Mouse (Mus musculus): Measurements from ENCODE around the gene Traf2. TPM values are rescaled to one million over a fixed set of nuclear protein-coding genes. Genes with fewer than 3 reads are reported as not detected.

Traf2 gene
- total and polyA plus RNA-seq, 3 experiments = 10.8 to 15.8 (median 13.5) TPM

DNA sequence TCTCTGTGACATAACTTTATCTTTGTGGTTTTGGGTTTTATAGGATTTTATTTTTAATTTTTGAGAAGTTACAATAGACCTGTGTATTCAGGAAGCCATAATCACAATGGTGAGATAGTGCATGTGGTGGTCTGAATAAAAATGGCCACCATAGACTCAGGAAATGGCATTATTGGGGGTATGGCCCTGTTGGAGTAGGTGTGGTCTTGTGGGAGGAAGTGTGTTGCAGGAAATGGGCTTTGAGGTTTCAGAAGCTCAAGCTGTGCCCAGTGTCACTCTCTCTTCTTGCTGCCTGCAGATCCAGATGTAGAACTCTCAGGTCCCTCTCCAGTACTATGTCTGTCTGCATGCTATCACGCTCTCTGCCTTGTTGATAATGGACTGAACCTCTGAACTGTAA, 66.2 kb downstream of the Traf2 start:
- Histone ChIP-seq H3K9ac (ENCODE audit: low read depth, low read length) (no peak overlapping the region), H3K27me3 (ENCODE audit: control insufficient read depth, insufficient read depth, low read length) (no peaks in the 10 kb centered on the region), H3K27ac (no peak overlapping the region), H3K36me3 (ENCODE audit: control insufficient read depth, insufficient read depth, low read length) (no peaks in the 10 kb centered on the region), H3K79me2 (replicated peaks; ENCODE audit: control insufficient read depth, insufficient read depth, low read length) (no peaks in the 10 kb centered on the region), H3K4me3 (no peak overlapping the region), H3K4me1 (ENCODE audit: control insufficient read depth, insufficient read depth, low read length) (peaks cover 5% of the 10 kb centered on the region; the same call in 1 of the 2 replicates)
- intact Hi-C loops (cut with DNase I) = no loop called here
- 82% methylated on average over 1 of the region's 1 CpGs for WGBS
- TF ChIP-seq EP300 (IDR thresholded peaks at IDR 0.05; ENCODE audit: insufficient read depth, low read depth, low read length) (no peak), CTCF (IDR thresholded peaks at IDR 0.05) (no peak), POLR2A (IDR thresholded peaks at IDR 0.05; ENCODE audit: insufficient read depth, low read depth, low read length) (no peak)
- no peak for DNase-seq

DNA sequence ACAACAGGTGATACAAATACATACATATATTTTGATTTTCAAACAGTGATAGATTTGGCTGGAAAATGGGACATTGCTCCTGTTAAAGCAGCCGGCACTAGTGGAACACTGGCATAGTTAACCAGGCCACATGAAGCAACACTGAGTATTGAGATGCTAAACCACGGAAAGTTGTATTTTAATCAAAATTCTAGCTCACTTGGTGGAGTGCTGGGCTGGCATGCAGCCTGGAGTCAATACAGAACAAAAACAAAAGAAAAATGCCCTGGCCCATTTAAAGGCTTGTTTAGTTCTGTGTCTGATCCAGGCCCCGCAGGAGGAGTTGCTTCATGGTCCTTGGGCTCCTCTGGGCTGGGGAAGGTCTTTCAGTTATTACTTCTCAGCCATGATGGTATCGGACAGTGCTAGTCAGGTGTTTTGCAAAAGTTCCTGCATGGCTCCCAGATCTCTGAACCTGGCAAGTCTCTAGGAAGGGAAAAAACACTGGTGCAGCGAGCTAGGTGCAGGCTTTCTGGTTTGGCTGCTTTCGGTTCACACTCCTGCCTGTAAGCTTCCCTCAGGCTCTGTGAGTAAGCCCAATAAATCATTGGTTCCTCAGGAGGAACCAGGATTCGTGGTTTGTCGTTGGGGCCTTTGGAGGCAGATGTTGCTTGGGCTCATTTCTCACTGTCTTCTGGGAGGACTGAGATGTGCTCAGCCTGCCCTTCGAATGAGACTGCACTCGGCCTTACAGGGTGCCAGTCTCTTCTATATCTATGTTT, 67.0 kb downstream of the Traf2 start:
- Histone ChIP-seq H3K27me3 (ENCODE audit: control insufficient read depth, insufficient read depth, low read length) (no peaks in the 10 kb centered on the region), H3K27ac (no peak overlapping the region), H3K9ac (ENCODE audit: low read depth, low read length) (no peak overlapping the region), H3K4me1 (ENCODE audit: control insufficient read depth, insufficient read depth, low read length) (peaks cover 5% of the 10 kb centered on the region; the same call in 1 of the 2 replicates), H3K36me3 (ENCODE audit: control insufficient read depth, insufficient read depth, low read length) (no peaks in the 10 kb centered on the region), H3K4me3 (no peak overlapping the region), H3K79me2 (replicated peaks; ENCODE audit: control insufficient read depth, insufficient read depth, low read length) (no peaks in the 10 kb centered on the region)
- no peak for DNase-seq
- intact Hi-C loops (cut with DNase I) = no loop called here
- TF ChIP-seq CTCF (IDR thresholded peaks at IDR 0.05) (no peak), POLR2A (IDR thresholded peaks at IDR 0.05; ENCODE audit: insufficient read depth, low read depth, low read length) (no peak), EP300 (IDR thresholded peaks at IDR 0.05; ENCODE audit: insufficient read depth, low read depth, low read length) (no peak)
- WGBS = 68% methylated on average over 10 of the region's 10 CpGs

DNA sequence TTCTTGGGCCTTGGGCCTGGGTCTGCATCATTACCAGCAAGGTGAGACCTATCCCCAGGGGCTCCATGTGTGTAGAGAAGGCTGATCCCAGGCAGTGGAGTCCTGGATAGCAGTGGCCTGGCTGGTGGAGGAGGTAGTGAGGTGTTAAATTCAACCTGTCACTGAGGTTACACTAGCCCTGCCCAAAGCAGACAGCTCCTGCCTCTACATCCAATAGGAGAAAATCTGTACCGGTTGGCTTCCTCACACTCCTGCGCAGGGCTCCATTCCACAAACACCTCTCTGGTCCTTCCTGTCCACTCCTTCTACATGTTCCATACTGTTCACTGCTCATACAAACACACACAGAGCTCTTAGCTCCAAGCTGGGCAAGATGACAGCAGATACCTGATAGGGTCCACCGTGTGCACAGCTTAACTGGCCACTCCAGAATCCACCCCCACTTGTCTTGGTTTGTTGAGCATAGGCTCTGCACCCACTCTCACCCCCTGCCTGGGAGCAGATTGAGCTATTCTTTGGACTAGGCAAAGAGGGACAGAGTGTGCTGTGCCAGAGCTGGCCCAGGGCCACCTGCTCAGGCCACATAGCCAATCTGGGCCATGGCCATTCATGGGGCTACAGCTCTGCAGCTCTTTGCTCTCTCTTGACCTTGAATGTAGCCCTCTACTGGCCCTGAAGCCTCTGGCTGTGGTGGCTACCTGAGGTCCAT, 68.6 kb downstream of the Traf2 start:
- Histone ChIP-seq H3K4me1 (ENCODE audit: control insufficient read depth, insufficient read depth, low read length) (peaks cover 5% of the 10 kb centered on the region; the same call in 1 of the 2 replicates), H3K9ac (ENCODE audit: low read depth, low read length) (no peak overlapping the region), H3K4me3 (no peak overlapping the region), H3K79me2 (replicated peaks; ENCODE audit: control insufficient read depth, insufficient read depth, low read length) (no peaks in the 10 kb centered on the region), H3K27me3 (ENCODE audit: control insufficient read depth, insufficient read depth, low read length) (no peaks in the 10 kb centered on the region), H3K36me3 (ENCODE audit: control insufficient read depth, insufficient read depth, low read length) (no peaks in the 10 kb centered on the region), H3K27ac (peak overlapping the region; percentile 43)
- peak; percentile 60 to 68 for DNase-seq
- WGBS = 76% methylated on average over 3 of the region's 3 CpGs
- TF ChIP-seq POLR2A (IDR thresholded peaks at IDR 0.05; ENCODE audit: insufficient read depth, low read depth, low read length) = no peak
- peak; percentile 19; the same call in 1 of the 2 replicates for TF ChIP-seq CTCF (IDR thresholded peaks at IDR 0.05)
- peak; percentile 85 for TF ChIP-seq EP300 (IDR thresholded peaks at IDR 0.05; ENCODE audit: insufficient read depth, low read depth, low read length)
- intact Hi-C loops (cut with DNase I) = no loop called here

DNA sequence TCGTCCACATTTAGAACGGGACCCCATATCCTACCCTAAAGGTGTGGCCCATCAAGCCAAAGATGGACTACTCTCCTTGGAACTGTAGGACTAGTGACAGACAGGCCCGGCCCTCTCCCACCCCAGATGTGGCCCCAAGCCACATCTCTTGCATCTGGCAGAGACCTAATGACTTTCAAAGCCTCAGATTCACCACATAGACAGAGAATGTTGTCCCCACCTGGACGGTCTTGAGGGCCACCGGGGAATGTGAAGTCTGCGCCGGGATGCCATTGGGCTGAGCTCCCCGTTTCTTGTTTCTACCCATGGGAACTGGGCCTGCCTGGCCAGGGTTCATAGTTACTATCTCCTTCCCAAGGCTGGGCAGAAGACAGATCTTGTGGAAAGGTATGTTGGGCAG, 69.2 kb downstream of the Traf2 start:
- no peak for DNase-seq
- intact Hi-C loops (cut with DNase I) = no loop called here
- no peaks in the 10 kb centered on the region for H3K27me3 ChIP-seq (ENCODE audit: control insufficient read depth, insufficient read depth, low read length)
- H3K79me2 ChIP-seq (replicated peaks; ENCODE audit: control insufficient read depth, insufficient read depth, low read length) = no peaks in the 10 kb centered on the region
- no peak overlapping the region for H3K4me3 ChIP-seq
- H3K27ac ChIP-seq = no peak overlapping the region
- WGBS = 84% methylated on average over 8 of the region's 8 CpGs
- no peaks in the 10 kb centered on the region for H3K36me3 ChIP-seq (ENCODE audit: control insufficient read depth, insufficient read depth, low read length)
- peaks cover 5% of the 10 kb centered on the region; the same call in 1 of the 2 replicates for H3K4me1 ChIP-seq (ENCODE audit: control insufficient read depth, insufficient read depth, low read length)
- H3K9ac ChIP-seq (ENCODE audit: low read depth, low read length) = no peak overlapping the region
- no peak for TF ChIP-seq EP300 (IDR thresholded peaks at IDR 0.05; ENCODE audit: insufficient read depth, low read depth, low read length)
- no peak for TF ChIP-seq POLR2A (IDR thresholded peaks at IDR 0.05; ENCODE audit: insufficient read depth, low read depth, low read length)
- no peak for TF ChIP-seq CTCF (IDR thresholded peaks at IDR 0.05)

DNA sequence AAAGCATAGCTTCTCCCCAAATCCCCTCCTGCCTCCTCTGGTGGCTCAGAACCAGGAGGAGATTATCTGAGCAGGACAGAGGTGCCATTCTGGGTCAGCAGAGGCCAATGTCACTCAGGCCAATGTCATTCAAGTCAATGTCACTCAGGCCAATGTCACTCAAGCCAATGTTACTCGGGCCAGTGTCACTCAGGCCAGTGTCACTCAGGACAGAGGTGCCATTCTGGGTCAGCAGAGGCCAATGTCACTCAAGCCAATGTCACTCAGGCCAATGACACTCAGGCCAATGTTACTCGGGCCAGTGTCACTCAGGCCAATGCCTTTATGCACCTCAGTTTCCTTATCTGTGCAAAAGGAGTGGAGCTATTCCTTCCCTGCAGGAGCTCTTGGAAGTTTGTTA, 74.2 kb downstream of the Traf2 start:
- no peaks in the 10 kb centered on the region for H3K27me3 ChIP-seq (ENCODE audit: control insufficient read depth, insufficient read depth, low read length)
- WGBS = 73% methylated on average over 2 of the region's 2 CpGs
- no peak overlapping the region for H3K27ac ChIP-seq
- intact Hi-C loops (cut with DNase I) = no loop called here
- TF ChIP-seq CTCF (IDR thresholded peaks at IDR 0.05) (no peak), POLR2A (IDR thresholded peaks at IDR 0.05; ENCODE audit: insufficient read depth, low read depth, low read length) (no peak), EP300 (IDR thresholded peaks at IDR 0.05; ENCODE audit: insufficient read depth, low read depth, low read length) (no peak)
- no peak for DNase-seq
- no peak overlapping the region for H3K9ac ChIP-seq (ENCODE audit: low read depth, low read length)
- H3K4me1 ChIP-seq (ENCODE audit: control insufficient read depth, insufficient read depth, low read length) = no peaks in the 10 kb centered on the region; the same call in 1 of the 2 replicates
- no peaks in the 10 kb centered on the region for H3K36me3 ChIP-seq (ENCODE audit: control insufficient read depth, insufficient read depth, low read length)
- no peaks in the 10 kb centered on the region for H3K79me2 ChIP-seq (replicated peaks; ENCODE audit: control insufficient read depth, insufficient read depth, low read length)
- no peak overlapping the region for H3K4me3 ChIP-seq

- H3K4me3 ChIP-seq = no peak within 1 kb of the TSS; the same call in 1 of the 2 replicates
- no peak for DNase-seq
- peak within 1 kb of the TSS; percentile 64 for H3K27ac ChIP-seq
- no peaks in the 10 kb centered on the region for H3K27me3 ChIP-seq (ENCODE audit: control insufficient read depth, insufficient read depth, low read length)
- peak within 1 kb of the TSS; percentile 27; the same call in 1 of the 2 replicates for H3K9ac ChIP-seq (ENCODE audit: low read depth, low read length)
- H3K79me2 ChIP-seq (replicated peaks; ENCODE audit: control insufficient read depth, insufficient read depth, low read length) = no peaks in the 10 kb centered on the region
- 37% methylated on average over 6 of the region's 6 CpGs for WGBS
- TF ChIP-seq EP300 (IDR thresholded peaks at IDR 0.05; ENCODE audit: insufficient read depth, low read depth, low read length) (peak; percentile 90), CTCF (IDR thresholded peaks at IDR 0.05) (no peak)
- H3K4me1 ChIP-seq (ENCODE audit: control insufficient read depth, insufficient read depth, low read length) = no peaks in the 10 kb centered on the region; the same call in 1 of the 2 replicates
- H3K36me3 ChIP-seq (ENCODE audit: control insufficient read depth, insufficient read depth, low read length) = no peaks in the 10 kb centered on the region
- intact Hi-C loops (cut with DNase I) = no loop called here
Measured at GRCm38 (mm10) chr2:25469969-25470368, 76.8 kb downstream of the Traf2 start, which contains the start of gene Ptgds. Gene Ptgds, minus strand, starts transcription at chr2:25470046.
